Mouse (Mus musculus) lung, embryonic 15.5 days (tissue): ENCODE measurements at regions not wholly inside any gene's neighbourhood (a gene's known extent, or its start where the extent isn't known, plus 50 kb on each side); places are given as distances from the start of the nearest gene placed in this dataset.
A peak's percentile ranks its signal among the peaks of the same experiment; 100 is the strongest.

Source experiments
- ATAC-seq: fragments of 200-750 bp; cut with Nextera tagmentation; 2 replicates; pipeline ENCODE4 v1.8.0; 2017; ENCODE audit warnings: moderate number of reproducible peaks, borderline replicate concordance; ENCODE audit not compliant: low FRiP score, low TSS enrichment; ENCODE audit errors: extremely low read depth
- H3K27ac ChIP-seq: fragments of 300-500 bp; sonication (generic); 2 replicates; pipeline ENCODE4 v1.5.1; 2015; ENCODE audit warnings: moderate library complexity, mild to moderate bottlenecking, inconsistent platforms
- H3K27me3 ChIP-seq: fragments of 300-500 bp; sonication (generic); 2 replicates; pipeline ENCODE4 v1.6.1; 2015; ENCODE audit warnings: inconsistent platforms
- H3K36me3 ChIP-seq: fragments of 300-500 bp; sonication (generic); 2 replicates; pipeline ENCODE4 v1.6.1; 2015; ENCODE audit warnings: inconsistent platforms
- H3K4me1 ChIP-seq: fragments of 300-500 bp; sonication (generic); 2 replicates; pipeline ENCODE4 v1.6.1; 2015; ENCODE audit warnings: inconsistent platforms
- H3K4me2 ChIP-seq: fragments of 300-500 bp; sonication (generic); 2 replicates; pipeline ENCODE4 v1.6.1; 2015; ENCODE audit warnings: inconsistent platforms, mild to moderate bottlenecking, moderate library complexity
- H3K4me3 ChIP-seq: fragments of 300-500 bp; sonication (generic); 2 replicates; pipeline ENCODE4 v1.5.1; 2015; ENCODE audit warnings: mild to moderate bottlenecking, inconsistent platforms
- H3K9ac ChIP-seq: fragments of 300-500 bp; sonication (generic); 2 replicates; pipeline ENCODE4 v1.6.1; 2015; ENCODE audit warnings: inconsistent platforms
- H3K9me3 ChIP-seq: fragments of 300-500 bp; sonication (generic); 2 replicates; pipeline ENCODE4 v1.6.1; 2016; ENCODE audit warnings: inconsistent platforms
- WGBS: fragments of 180-500 bp; shearing (Covaris S2); methylation state at CpG from one replicate; pipeline ENCODE4 v1.1.7; 2015; 5-methylcytosine and 5-hydroxymethylcytosine counted together

DNA sequence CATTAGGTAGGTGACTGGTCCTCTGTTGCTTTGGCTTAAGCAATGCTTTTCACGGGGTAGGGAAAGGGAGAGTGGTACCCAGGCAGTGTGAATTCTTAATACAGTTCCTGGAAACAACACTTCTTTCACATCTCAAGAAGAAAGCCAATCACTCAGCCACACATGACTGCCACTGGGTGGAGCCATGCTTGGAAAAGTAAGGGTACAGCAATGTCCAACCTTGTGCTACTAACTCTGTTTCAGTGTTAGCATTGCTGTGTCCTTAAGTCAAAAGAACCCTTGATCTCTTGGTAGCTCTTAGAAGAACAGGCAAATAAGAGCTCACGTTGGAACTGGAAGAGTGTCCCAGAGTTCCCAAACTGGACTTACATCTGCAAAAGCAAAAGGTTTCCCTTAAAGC lies 318.8 kb downstream of the 1190002N15Rik start:
- H3K9me3 ChIP-seq, result no peaks in the 10 kb centered on the region
- no peak overlapping the region for H3K4me3 ChIP-seq
- H3K4me1 ChIP-seq, result no peaks in the 10 kb centered on the region
- H3K27ac ChIP-seq, result no peak overlapping the region
- no peaks in the 10 kb centered on the region for H3K27me3 ChIP-seq
- no peaks in the 10 kb centered on the region for H3K36me3 ChIP-seq
- ATAC-seq, result no peak
- no peak overlapping the region for H3K9ac ChIP-seq
- H3K4me2 ChIP-seq, result no peak overlapping the region
- 60% methylated on average over 2 of the region's 2 CpGs for WGBS

- Histone ChIP-seq H3K27me3 (no peaks in the 10 kb centered on the region), H3K4me1 (no peaks in the 10 kb centered on the region), H3K4me3 (no peak overlapping the region), H3K36me3 (no peaks in the 10 kb centered on the region), H3K9ac (no peak overlapping the region), H3K4me2 (no peak overlapping the region), H3K27ac (no peak overlapping the region), H3K9me3 (no peaks in the 10 kb centered on the region)
- peak; percentile 85 for ATAC-seq
- WGBS, result 32% methylated on average over 8 of the region's 8 CpGs
Measured at GRCm38 (mm10) chr9:94216414-94217279, 321.2 kb downstream of the 1190002N15Rik start.

DNA sequence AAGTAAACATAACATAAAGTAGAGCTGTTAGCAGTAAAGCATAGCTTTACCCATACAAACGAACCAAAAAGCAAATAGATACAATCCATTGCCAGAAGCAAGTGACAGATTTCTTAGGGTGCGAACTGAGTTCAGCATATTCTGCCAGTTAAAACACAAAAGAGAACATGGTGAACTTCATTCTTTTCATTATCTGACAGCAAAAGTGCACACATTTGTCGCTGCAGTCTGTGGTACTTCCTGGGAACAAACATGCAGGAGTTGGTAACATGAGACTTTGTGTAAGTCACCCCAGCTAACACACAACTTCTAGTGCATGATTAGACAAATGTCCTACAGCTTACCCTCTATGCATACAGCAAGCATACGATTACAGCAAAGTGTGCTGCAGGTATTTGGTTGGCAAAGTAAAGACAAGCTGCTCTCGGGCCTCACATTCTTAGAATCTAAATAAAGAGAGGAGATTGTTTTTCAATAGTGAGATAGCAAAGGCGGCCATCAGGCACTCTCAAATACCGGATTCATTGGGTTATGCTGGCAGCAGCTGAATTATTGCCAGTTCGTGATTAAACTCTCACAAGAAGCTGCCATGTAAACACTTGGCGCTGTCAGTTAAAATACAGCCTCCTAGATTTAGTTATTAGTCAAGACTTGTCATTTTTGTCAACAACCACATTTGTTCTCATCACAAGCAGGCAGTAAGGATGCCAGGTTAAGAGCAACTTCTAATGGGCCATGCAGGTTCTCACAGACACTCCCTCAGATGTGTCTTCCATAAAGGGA lies 327.2 kb downstream of the 1190002N15Rik start:
- WGBS, result 32% methylated on average over 9 of the region's 9 CpGs
- Histone ChIP-seq H3K4me2 (no peak overlapping the region), H3K36me3 (no peaks in the 10 kb centered on the region), H3K27me3 (no peaks in the 10 kb centered on the region), H3K9me3 (no peaks in the 10 kb centered on the region), H3K9ac (no peak overlapping the region), H3K27ac (no peak overlapping the region), H3K4me3 (no peak overlapping the region), H3K4me1 (no peaks in the 10 kb centered on the region)
- ATAC-seq, result no peak

DNA sequence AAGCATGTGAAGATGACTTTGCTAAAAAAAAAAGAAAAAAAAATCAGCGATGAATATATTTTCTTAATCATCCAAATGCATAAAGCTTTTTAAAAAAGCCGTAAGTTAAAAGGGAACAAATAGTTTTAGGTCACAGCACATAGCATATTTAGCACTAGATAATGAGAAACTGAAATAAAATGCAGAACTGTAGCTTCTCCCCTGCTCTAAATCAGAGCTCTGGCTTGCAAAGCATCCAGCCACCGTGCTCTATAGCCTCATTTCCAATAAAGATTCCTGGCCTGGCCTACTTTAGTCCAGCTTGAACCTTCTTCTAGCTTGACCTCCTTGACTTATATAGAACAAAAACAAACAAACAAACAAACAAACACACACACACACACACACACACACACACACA lies 328.9 kb downstream of the 1190002N15Rik start:
- no peak for ATAC-seq
- Histone ChIP-seq H3K4me1 (no peaks in the 10 kb centered on the region), H3K4me3 (no peak overlapping the region), H3K4me2 (no peak overlapping the region), H3K9ac (no peak overlapping the region), H3K9me3 (no peaks in the 10 kb centered on the region), H3K36me3 (no peaks in the 10 kb centered on the region), H3K27me3 (no peaks in the 10 kb centered on the region), H3K27ac (no peak overlapping the region)
- 88% methylated on average over 3 of the region's 3 CpGs for WGBS

DNA sequence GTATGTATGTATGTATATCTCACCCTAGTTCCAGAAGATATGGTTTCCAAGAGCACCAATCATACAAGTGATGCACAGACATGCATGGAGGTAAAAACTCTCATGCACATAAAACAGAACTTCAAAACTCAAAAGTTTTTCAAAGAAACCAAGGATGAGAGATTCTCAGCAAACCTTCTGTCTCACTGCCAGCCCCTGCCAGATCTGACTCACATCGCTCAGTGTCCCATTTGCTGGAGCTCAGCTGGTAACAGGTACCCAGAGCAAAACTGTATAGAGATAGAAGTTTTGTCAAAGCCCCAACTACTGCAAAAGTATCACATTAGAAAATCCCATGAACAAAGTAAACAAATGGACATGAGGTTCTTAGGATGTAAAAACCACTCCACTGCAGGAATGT lies 337.0 kb downstream of the 1190002N15Rik start:
- Histone ChIP-seq H3K27ac (no peak overlapping the region), H3K4me1 (no peaks in the 10 kb centered on the region), H3K4me3 (no peak overlapping the region), H3K27me3 (no peaks in the 10 kb centered on the region), H3K36me3 (no peaks in the 10 kb centered on the region), H3K9me3 (no peaks in the 10 kb centered on the region), H3K9ac (no peak overlapping the region), H3K4me2 (no peak overlapping the region)
- ATAC-seq, result no peak
- WGBS, result 98% methylated on average over 1 of the region's 1 CpGs

GRCm38 (mm10) chr9:94199864-94200263 lies 338.0 kb downstream of the 1190002N15Rik start:
- no peak overlapping the region for H3K4me3 ChIP-seq
- WGBS, result 85% methylated on average over 2 of the region's 2 CpGs
- H3K9me3 ChIP-seq, result no peaks in the 10 kb centered on the region
- H3K9ac ChIP-seq, result no peak overlapping the region
- H3K36me3 ChIP-seq, result no peaks in the 10 kb centered on the region
- no peaks in the 10 kb centered on the region for H3K4me1 ChIP-seq
- no peaks in the 10 kb centered on the region for H3K27me3 ChIP-seq
- ATAC-seq, result no peak
- no peak overlapping the region for H3K4me2 ChIP-seq
- H3K27ac ChIP-seq, result no peak overlapping the region

- Histone ChIP-seq H3K36me3 (no peaks in the 10 kb centered on the region), H3K4me3 (no peak overlapping the region), H3K9ac (no peak overlapping the region), H3K27ac (no peak overlapping the region), H3K27me3 (no peaks in the 10 kb centered on the region), H3K4me2 (no peak overlapping the region), H3K9me3 (no peaks in the 10 kb centered on the region), H3K4me1 (no peaks in the 10 kb centered on the region)
- ATAC-seq, result no peak
- WGBS, result 64% methylated on average over 3 of the region's 3 CpGs
Measured at GRCm38 (mm10) chr9:94191083-94191482, 346.8 kb downstream of the 1190002N15Rik start.

GRCm38 (mm10) chr9:94189872-94190800 lies 347.7 kb downstream of the 1190002N15Rik start:
- Histone ChIP-seq H3K27me3 (no peaks in the 10 kb centered on the region), H3K9ac (no peak overlapping the region), H3K4me3 (no peak overlapping the region), H3K36me3 (no peaks in the 10 kb centered on the region), H3K4me1 (no peaks in the 10 kb centered on the region), H3K27ac (no peak overlapping the region), H3K9me3 (no peaks in the 10 kb centered on the region), H3K4me2 (no peak overlapping the region)
- 53% methylated on average over 2 of the region's 2 CpGs for WGBS
- ATAC-seq, result no peak

DNA sequence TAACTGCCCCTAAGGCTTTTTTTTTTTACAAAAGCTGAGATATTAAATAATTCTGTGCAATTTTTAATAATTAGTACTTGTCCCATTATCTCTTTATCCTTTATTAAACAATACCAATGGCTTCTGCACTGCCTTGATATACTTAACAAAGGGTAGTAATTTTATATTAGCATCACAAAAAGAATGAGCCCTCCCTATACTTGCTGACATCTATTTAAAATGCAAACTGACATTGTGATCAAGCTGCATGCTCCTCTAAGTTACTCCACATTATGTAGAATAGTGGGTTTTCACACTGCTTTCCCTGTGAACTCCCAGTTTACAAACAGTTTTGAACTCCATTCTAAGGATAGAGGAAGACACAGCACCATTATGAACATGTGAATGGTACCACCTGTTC lies 349.8 kb downstream of the 1190002N15Rik start:
- ATAC-seq, result no peak
- Histone ChIP-seq H3K36me3 (no peaks in the 10 kb centered on the region), H3K9ac (no peak overlapping the region), H3K27ac (no peak overlapping the region), H3K4me3 (no peak overlapping the region), H3K27me3 (no peaks in the 10 kb centered on the region), H3K4me2 (no peak overlapping the region), H3K4me1 (no peaks in the 10 kb centered on the region), H3K9me3 (no peaks in the 10 kb centered on the region)

GRCm38 (mm10) chr9:94169905-94170612 lies 367.8 kb downstream of the 1190002N15Rik start:
- no peaks in the 10 kb centered on the region for H3K4me1 ChIP-seq
- no peak overlapping the region for H3K9ac ChIP-seq
- no peak overlapping the region for H3K4me2 ChIP-seq
- no peak overlapping the region for H3K27ac ChIP-seq
- no peaks in the 10 kb centered on the region for H3K36me3 ChIP-seq
- no peaks in the 10 kb centered on the region for H3K9me3 ChIP-seq
- H3K27me3 ChIP-seq, result no peaks in the 10 kb centered on the region
- H3K4me3 ChIP-seq, result no peak overlapping the region
- no peak for ATAC-seq
- WGBS, result 75% methylated on average over 2 of the region's 2 CpGs

DNA sequence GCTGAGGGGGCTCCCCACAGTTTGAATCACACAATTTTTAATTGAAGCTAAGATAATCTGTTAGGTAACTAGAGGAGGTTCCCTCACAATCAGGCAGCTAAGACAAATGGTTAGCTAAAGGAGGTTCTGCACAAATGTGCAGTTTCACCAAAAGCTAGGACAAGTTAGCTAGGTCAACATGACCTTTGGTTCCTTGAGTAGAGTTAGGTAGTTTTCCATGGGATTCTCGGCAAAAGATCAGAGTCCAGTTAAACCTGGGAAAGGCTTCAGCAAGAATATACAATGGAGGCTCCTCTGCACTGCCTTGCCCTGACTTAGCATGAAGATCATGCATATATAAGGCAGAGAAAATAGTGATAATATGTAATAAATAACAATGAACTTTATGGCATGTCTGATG lies 374.2 kb downstream of the 1190002N15Rik start:
- no peaks in the 10 kb centered on the region for H3K36me3 ChIP-seq
- no peak for ATAC-seq
- no peak overlapping the region for H3K4me2 ChIP-seq
- no peak overlapping the region for H3K4me3 ChIP-seq
- no peaks in the 10 kb centered on the region for H3K9me3 ChIP-seq
- 83% methylated on average over 1 of the region's 1 CpGs for WGBS
- H3K27me3 ChIP-seq, result no peaks in the 10 kb centered on the region
- H3K4me1 ChIP-seq, result no peaks in the 10 kb centered on the region
- no peak overlapping the region for H3K9ac ChIP-seq
- no peak overlapping the region for H3K27ac ChIP-seq
